Mouse (Mus musculus): ENCODE measurements around the gene Ccnjl. TPM values are rescaled to one million over a fixed set of nuclear protein-coding genes. Genes with fewer than 3 reads are reported as not detected.

Ccnjl gene
- polyA plus RNA-seq (2015; fragmentation: Nextera tagmentation; extraction: Ambion mirVana), result 18.5 and 20.8 TPM in 2 replicates

DNA sequence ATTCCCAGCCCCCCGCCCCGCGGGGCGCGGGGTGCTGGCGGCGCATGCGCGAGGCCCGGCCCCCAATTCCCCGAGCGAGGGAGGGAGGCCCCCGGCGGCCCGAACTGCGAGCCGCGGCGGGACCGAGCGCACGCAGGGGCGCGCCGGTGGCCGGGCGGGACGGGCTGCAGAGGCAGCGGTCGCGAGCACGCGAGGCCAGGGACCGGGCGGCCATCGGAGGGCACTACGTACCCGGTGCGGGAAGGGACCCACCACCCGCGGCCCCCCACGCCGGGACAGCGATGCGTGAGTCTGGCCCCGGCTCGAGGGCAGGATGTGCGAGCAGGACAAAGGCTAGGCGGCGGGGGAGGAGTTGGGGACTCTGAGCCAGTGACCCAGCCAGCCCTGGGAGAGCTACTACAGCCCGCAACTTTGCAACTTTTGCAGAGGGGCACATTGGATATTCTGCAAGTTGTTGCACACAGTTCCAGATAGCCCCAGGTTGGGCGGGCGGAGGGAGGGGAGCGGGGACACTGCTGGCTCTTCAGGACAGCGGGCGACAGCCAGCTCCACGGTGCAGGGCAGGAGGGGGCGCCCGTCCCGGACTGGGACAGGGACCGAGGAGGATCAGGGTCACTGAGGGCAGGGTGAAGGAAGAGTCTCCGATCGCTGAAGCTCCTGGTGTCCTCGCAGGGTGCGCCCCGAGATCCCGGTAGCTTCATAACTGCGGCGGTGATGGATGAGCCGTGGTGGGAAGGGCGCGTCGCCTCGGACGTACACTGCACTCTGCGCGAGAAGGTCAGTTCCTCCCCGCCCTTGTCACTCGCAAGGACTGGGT is at the start of gene Ccnjl:
Ccnjl (plus strand) TSS at position 102 of the 817 bp plus-strand sequence.
- H3K9me3 ChIP-seq, result no peaks in the 10 kb centered on the region
- H3K4me1 ChIP-seq (replicated peaks), result peaks cover 39% of the 10 kb centered on the region
- peak within 1 kb of the TSS; percentile 89 for H3K27ac ChIP-seq
- no peaks in the 10 kb centered on the region for H3K27me3 ChIP-seq
- peak within 1 kb of the TSS; percentile 78 for H3K4me3 ChIP-seq
- H3K9ac ChIP-seq, result peak within 1 kb of the TSS; percentile 84
- peak; percentile 86 for ATAC-seq (ENCODE audit: low FRiP score)
- WGBS, result under 1% methylated on average over 65 of the region's 79 CpGs
- H3K4me2 ChIP-seq, result peak within 1 kb of the TSS; percentile 97
- peaks cover 5% of the 10 kb centered on the region; the same call in 1 of the 2 replicates for H3K36me3 ChIP-seq

DNA sequence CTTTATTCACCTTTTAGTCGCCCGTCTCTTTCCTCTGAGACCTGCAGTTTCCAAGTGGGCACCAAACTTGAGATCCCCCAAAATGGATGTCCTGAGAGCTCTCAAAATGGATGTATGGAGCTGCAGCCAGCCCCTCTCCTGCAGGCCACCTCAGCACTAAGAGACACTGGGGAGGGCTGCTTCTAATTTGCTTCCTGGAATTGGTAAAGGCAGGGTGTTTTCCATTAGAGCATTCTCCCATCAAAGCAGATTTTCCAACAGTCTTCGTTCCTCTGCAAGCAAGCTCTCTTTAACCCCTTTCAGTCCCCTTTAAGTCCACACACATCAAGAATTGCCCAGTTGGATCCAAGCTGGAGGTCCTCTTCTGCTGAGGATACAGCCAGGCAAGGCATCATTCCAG is 49.2 kb upstream of the Ccnjl start:
- Histone ChIP-seq H3K4me3 (no peak overlapping the region), H3K4me2 (no peak overlapping the region), H3K9me3 (no peaks in the 10 kb centered on the region), H3K9ac (no peak overlapping the region), H3K27me3 (0 out of 2 replicates have a peak, but pooled peaks cover 8% of the 10 kb centered on the region), H3K27ac (no peak overlapping the region), H3K4me1 (replicated peaks) (peaks cover 16% of the 10 kb centered on the region), H3K36me3 (no peaks in the 10 kb centered on the region)
- ATAC-seq (ENCODE audit: low FRiP score), result no peak
- 92% methylated on average over 3 of the region's 3 CpGs for WGBS

GRCm38 (mm10) chr11:43480561-43480960 is 48.0 kb upstream of the Ccnjl start:
- WGBS, result 62% methylated on average over 5 of the region's 5 CpGs
- peaks cover 16% of the 10 kb centered on the region for H3K4me1 ChIP-seq (replicated peaks)
- H3K36me3 ChIP-seq, result no peaks in the 10 kb centered on the region

DNA sequence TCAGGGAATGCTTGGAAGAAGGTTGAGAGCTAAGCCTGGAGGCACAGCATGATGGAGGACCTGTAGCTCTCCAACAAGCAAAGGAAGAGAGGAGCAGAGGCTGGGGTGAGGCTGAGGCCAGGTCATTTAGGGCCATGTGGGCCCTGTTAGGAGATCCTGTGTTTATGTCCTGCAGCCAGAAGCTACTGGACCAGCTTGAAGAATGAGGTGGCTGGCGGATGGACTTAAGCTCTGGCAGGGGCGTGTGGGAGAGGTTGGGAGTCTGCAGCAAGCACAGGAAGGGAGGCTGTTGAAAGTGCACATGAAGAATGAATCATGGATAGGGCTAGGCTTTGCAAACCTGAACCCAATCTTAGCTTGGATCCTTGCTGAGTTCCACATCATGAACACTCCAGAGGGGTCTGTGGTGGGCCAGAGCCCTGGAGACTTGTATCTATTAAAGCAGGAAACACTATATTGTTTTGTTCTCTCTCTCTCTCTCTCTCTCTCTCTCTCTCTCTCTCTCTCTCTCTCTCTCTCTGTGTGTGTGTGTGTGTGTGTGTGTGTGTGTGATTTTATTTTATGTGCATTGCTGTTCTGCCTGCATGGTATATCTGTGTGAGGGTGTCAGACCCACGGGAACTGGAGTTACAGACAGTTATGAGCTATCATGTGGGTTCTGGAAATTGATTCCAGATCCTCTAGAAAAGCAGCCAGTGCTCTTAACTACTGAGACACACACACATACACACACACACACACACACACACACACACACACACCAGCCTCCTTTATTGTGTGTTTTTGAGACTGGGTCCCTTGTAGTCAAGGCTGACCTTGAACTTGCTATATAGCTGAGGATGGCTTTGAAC is 46.7 kb upstream of the Ccnjl start:
- Histone ChIP-seq H3K4me1 (replicated peaks) (peaks cover 16% of the 10 kb centered on the region), H3K27ac (no peak overlapping the region), H3K4me3 (no peak overlapping the region), H3K36me3 (no peaks in the 10 kb centered on the region), H3K27me3 (no peaks in the 10 kb centered on the region), H3K9me3 (no peaks in the 10 kb centered on the region), H3K9ac (no peak overlapping the region), H3K4me2 (no peak overlapping the region)
- WGBS, result 77% methylated on average over 3 of the region's 3 CpGs
- no peak for ATAC-seq (ENCODE audit: low FRiP score)

More at GRCm38 (mm10) chr11:43480561-43480960, 48.0 kb upstream of the Ccnjl start:
- no peak for ATAC-seq (ENCODE audit: low FRiP score)
- Histone ChIP-seq H3K27me3 (no peaks in the 10 kb centered on the region), H3K4me2 (no peak overlapping the region), H3K9me3 (no peaks in the 10 kb centered on the region), H3K27ac (no peak overlapping the region), H3K4me3 (no peak overlapping the region), H3K9ac (no peak overlapping the region)

GRCm38 (mm10) chr11:43483122-43483792 is 45.3 kb upstream of the Ccnjl start:
- Histone ChIP-seq H3K9ac (no peak overlapping the region), H3K4me1 (replicated peaks) (peaks cover 16% of the 10 kb centered on the region), H3K4me2 (no peak overlapping the region), H3K4me3 (no peak overlapping the region), H3K27me3 (no peaks in the 10 kb centered on the region), H3K27ac (no peak overlapping the region), H3K36me3 (no peaks in the 10 kb centered on the region), H3K9me3 (no peaks in the 10 kb centered on the region)
- 43% methylated on average over 6 of the region's 6 CpGs for WGBS
- ATAC-seq (ENCODE audit: low FRiP score), result no peak

DNA sequence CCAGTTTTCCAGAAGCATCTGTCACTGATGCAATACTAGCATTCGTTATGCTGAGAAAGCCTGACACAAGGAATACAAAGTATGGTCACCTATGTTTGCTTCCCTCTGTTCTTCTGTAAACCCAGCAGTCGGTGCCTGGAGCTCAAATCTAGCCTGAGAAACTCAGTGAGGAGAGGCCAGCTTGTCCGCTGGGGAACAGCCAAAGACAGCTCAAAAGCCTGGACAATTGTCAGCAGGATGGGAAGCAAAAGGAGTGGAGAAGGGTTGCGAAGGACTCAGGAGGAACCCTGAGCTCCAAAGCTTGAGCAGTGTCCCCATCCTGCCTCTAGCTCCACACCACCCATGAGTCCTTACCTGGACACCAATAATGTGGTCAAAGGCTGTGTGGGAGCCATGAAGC is 44.5 kb upstream of the Ccnjl start:
- 74% methylated on average over 4 of the region's 4 CpGs for WGBS
- no peak overlapping the region for H3K4me3 ChIP-seq
- no peaks in the 10 kb centered on the region for H3K27me3 ChIP-seq
- H3K36me3 ChIP-seq, result no peaks in the 10 kb centered on the region
- H3K9ac ChIP-seq, result 0 out of 2 replicates have a peak overlapping the region, but pooled peaks have one; percentile 53
- no peak overlapping the region for H3K27ac ChIP-seq
- peaks cover 16% of the 10 kb centered on the region for H3K4me1 ChIP-seq (replicated peaks)
- no peak overlapping the region for H3K4me2 ChIP-seq
- no peaks in the 10 kb centered on the region for H3K9me3 ChIP-seq
- ATAC-seq (ENCODE audit: low FRiP score), result no peak

GRCm38 (mm10) chr11:43484652-43485051 is 43.9 kb upstream of the Ccnjl start:
- H3K4me3 ChIP-seq, result no peak overlapping the region
- H3K9me3 ChIP-seq, result no peaks in the 10 kb centered on the region
- H3K27ac ChIP-seq, result no peak overlapping the region
- H3K36me3 ChIP-seq, result no peaks in the 10 kb centered on the region
- peak overlapping the region; percentile 53; the same call in 1 of the 2 replicates for H3K9ac ChIP-seq
- 0 out of 2 replicates have a peak overlapping the region, but pooled peaks have one; percentile 14 for H3K4me2 ChIP-seq
- 44% methylated on average over 11 of the region's 11 CpGs for WGBS
- H3K27me3 ChIP-seq, result no peaks in the 10 kb centered on the region
- 0 out of 2 replicates have a peak, but pooled peaks have one; percentile 36 for ATAC-seq (ENCODE audit: low FRiP score)
- H3K4me1 ChIP-seq (replicated peaks), result peaks cover 16% of the 10 kb centered on the region

GRCm38 (mm10) chr11:43485855-43486254 is 42.7 kb upstream of the Ccnjl start:
- ATAC-seq (ENCODE audit: low FRiP score), result no peak
- 91% methylated on average over 9 of the region's 9 CpGs for WGBS
- Histone ChIP-seq H3K4me1 (replicated peaks) (peaks cover 16% of the 10 kb centered on the region), H3K4me3 (no peak overlapping the region), H3K9ac (no peak overlapping the region), H3K27me3 (no peaks in the 10 kb centered on the region), H3K9me3 (no peaks in the 10 kb centered on the region), H3K27ac (no peak overlapping the region), H3K4me2 (no peak overlapping the region), H3K36me3 (no peaks in the 10 kb centered on the region)

DNA sequence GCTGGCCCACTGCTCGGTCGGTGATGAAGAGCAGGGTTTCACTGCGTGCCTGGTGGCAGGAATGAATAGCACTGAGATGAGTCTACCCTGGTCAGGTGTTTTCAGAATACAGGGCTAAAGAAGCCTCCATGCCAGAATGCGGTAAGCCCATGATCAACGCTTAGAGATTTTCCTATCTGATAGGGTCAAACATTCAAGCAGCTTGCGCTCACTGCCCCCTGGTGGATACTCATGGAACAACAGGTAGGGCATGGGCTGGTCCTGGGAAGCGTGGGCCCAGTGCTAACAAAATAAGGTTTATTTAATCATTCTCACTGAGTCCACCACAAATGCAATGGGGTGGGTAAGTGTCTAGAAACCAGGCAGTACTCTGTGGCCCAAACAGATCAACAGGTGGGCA is 35.9 kb upstream of the Ccnjl start:
- H3K4me3 ChIP-seq, result no peak overlapping the region
- H3K27me3 ChIP-seq, result no peaks in the 10 kb centered on the region
- H3K36me3 ChIP-seq, result no peaks in the 10 kb centered on the region
- 0 out of 2 replicates have a peak, but pooled peaks have one; percentile 15 for ATAC-seq (ENCODE audit: low FRiP score)
- no peak overlapping the region for H3K27ac ChIP-seq
- H3K9ac ChIP-seq, result no peak overlapping the region
- peaks cover 13% of the 10 kb centered on the region; the same call in 1 of the 2 replicates for H3K4me1 ChIP-seq (replicated peaks)
- WGBS, result 32% methylated on average over 7 of the region's 7 CpGs
- H3K4me2 ChIP-seq, result no peak overlapping the region
- no peaks in the 10 kb centered on the region for H3K9me3 ChIP-seq

DNA sequence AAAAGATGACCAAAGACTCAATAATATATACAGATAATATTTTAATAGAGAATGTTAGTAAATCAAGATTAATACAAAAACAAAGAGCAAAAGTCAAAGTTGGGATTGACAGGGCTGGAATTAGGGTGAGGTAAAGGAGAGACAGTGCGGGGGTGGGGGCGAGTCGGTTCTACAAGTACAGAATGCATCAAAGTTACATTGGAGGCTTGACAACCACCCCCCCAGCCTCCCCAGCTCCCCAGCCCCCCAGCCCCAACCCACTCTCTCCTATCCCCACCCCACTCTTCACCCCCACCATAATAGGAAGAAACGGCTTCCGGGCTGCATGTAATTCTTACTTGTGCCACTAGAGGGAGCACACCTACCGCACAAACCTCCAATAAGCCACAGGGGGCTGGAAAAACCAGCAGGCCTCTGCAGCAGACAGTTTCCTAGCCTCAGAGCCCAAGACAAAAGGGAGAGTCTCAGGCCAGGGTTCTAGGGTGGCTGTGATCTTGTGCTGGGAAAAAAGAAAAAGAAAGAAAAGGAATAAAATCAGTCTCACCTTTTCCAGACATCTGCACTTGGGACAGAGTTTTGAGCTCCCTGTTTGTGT is 34.7 kb upstream of the Ccnjl start:
- Histone ChIP-seq H3K9me3 (no peaks in the 10 kb centered on the region), H3K4me2 (no peak overlapping the region), H3K9ac (no peak overlapping the region), H3K4me1 (replicated peaks) (peaks cover 13% of the 10 kb centered on the region; the same call in 1 of the 2 replicates), H3K27me3 (no peaks in the 10 kb centered on the region), H3K4me3 (no peak overlapping the region), H3K36me3 (no peaks in the 10 kb centered on the region), H3K27ac (peak overlapping the region; percentile 44; the same call in 1 of the 2 replicates)
- peak; percentile 80 for ATAC-seq (ENCODE audit: low FRiP score)
- 23% methylated on average over 6 of the region's 6 CpGs for WGBS

DNA sequence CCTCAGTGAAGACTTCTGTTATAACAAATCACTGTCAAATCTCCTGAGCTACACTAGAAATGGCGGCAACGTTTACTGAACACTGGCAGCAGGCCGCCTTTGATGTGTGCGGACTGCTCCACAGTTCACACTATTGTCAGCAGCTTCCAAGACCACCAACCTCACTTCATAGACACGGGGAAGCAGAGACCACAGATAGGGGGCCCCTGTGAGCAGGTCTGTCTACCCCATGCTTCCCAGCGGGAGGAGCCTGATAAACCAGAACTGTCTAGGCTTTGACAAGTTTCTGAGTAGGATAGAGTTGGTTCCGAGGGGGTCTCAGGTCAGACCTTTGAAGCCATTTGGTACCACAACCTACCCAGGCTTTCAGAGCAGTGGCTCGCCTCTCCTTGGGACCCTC is 33.5 kb upstream of the Ccnjl start:
- Histone ChIP-seq H3K4me1 (replicated peaks) (peaks cover 13% of the 10 kb centered on the region; the same call in 1 of the 2 replicates), H3K4me3 (no peak overlapping the region), H3K9ac (no peak overlapping the region), H3K36me3 (no peaks in the 10 kb centered on the region), H3K27ac (0 out of 2 replicates have a peak overlapping the region, but pooled peaks have one; percentile 44), H3K9me3 (no peaks in the 10 kb centered on the region), H3K4me2 (no peak overlapping the region), H3K27me3 (no peaks in the 10 kb centered on the region)
- ATAC-seq (ENCODE audit: low FRiP score), result no peak
- 47% methylated on average over 8 of the region's 8 CpGs for WGBS

All from hindbrain, embryonic 13.5 days (tissue).